Mouse (Mus musculus): Measurements from ENCODE around the gene Kif14.
"Not testable (repeated sequence)": the region's sequence is repeated elsewhere in the genome, so short reads cannot be mapped to it uniquely, and the experiment has no call there.

Gene Kif14

GRCm38 (mm10) chr1:136492232-136492631 lies 26.1 kb downstream of the Kif14 start:
- DNase-seq: no peak

- DNase-seq: no peak
Measured at GRCm38 (mm10) chr1:136499317-136499716, 33.2 kb downstream of the Kif14 start.

- no peak for DNase-seq
Measured at GRCm38 (mm10) chr1:136502936-136503335, 36.8 kb downstream of the Kif14 start.

GRCm38 (mm10) chr1:136506255-136506654 lies 40.1 kb downstream of the Kif14 start:
- DNase-seq: not testable (repeated sequence)

- DNase-seq: no peak
Measured at GRCm38 (mm10) chr1:136512317-136512716, 46.2 kb downstream of the Kif14 start.

- DNase-seq: no peak
Measured at GRCm38 (mm10) chr1:136513181-136513580, 47.0 kb downstream of the Kif14 start.

GRCm38 (mm10) chr1:136518699-136519356 lies 52.7 kb downstream of the Kif14 start:
- DNase-seq: no peak

GRCm38 (mm10) chr1:136521363-136521937 lies 55.3 kb downstream of the Kif14 start:
- DNase-seq: peak; percentile 37

GRCm38 (mm10) chr1:136524917-136525316 lies 58.8 kb downstream of the Kif14 start:
- peak; percentile 43 for DNase-seq

- no peak for DNase-seq
Measured at GRCm38 (mm10) chr1:136525818-136526217, 59.7 kb downstream of the Kif14 start.

GRCm38 (mm10) chr1:136527163-136527562 lies 61.0 kb downstream of the Kif14 start:
- no peak for DNase-seq

- DNase-seq: no peak
Measured at GRCm38 (mm10) chr1:136532556-136532955, 66.4 kb downstream of the Kif14 start.

- no peak for DNase-seq
Measured at GRCm38 (mm10) chr1:136536947-136537346, 70.8 kb downstream of the Kif14 start.

GRCm38 (mm10) chr1:136538247-136538646 lies 72.1 kb downstream of the Kif14 start:
- no peak for DNase-seq

GRCm38 (mm10) chr1:136540407-136540895 lies 74.3 kb downstream of the Kif14 start:
- no peak for DNase-seq

- no peak for DNase-seq
Measured at GRCm38 (mm10) chr1:136541618-136542376, 75.7 kb downstream of the Kif14 start.

GRCm38 (mm10) chr1:136543920-136544319 lies 77.8 kb downstream of the Kif14 start:
- DNase-seq: no peak

GRCm38 (mm10) chr1:136547068-136547467 lies 80.9 kb downstream of the Kif14 start:
- no peak for DNase-seq

GRCm38 (mm10) chr1:136550285-136550684 lies 84.1 kb downstream of the Kif14 start:
- DNase-seq: no peak

GRCm38 (mm10) chr1:136550851-136551540 lies 84.9 kb downstream of the Kif14 start:
- DNase-seq: peak; percentile 83

- no peak for DNase-seq
Measured at GRCm38 (mm10) chr1:136554686-136555085, 88.5 kb downstream of the Kif14 start.

- DNase-seq: peak; percentile 50
Measured at GRCm38 (mm10) chr1:136555892-136556291, 89.7 kb downstream of the Kif14 start.

- DNase-seq: not testable (repeated sequence)
Measured at GRCm38 (mm10) chr1:136556643-136557042, 90.5 kb downstream of the Kif14 start.
